Mouse (Mus musculus): ENCODE measurements around the gene Zfp697. TPM values are rescaled to one million over a fixed set of nuclear protein-coding genes. Genes with fewer than 3 reads are reported as not detected.
A peak's percentile ranks its signal among the peaks of the same experiment; 100 is the strongest.
"Not testable (repeated sequence)": the region's sequence is repeated elsewhere in the genome, so short reads cannot be mapped to it uniquely, and the experiment has no call there.

Gene Zfp697
- polyA plus RNA-seq, 1 experiment from 2014 or later, result 3.9 TPM

DNA sequence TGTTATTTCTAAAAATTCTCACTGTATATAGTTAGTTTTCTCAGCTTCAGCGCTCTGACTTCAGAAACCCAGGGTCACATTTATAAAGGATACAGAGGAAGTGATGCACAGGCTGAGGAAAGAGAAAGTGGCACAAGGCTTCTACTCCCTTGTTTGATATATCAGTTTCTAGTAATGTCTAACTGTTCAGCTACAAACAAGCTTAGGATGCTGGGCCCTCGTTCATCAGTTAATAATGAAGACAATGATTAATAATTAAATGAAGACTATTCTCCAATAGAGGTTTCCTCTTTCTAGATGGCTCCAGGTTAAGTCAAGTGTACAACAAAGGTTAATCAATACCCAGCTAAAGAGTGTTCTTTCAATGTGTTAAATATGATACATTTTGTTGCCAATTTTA, 181.6 kb downstream of the Zfp697 start:
- not testable (repeated sequence) for H3K4me3 ChIP-seq; H3K27me3 ChIP-seq (replicated peaks); H3K4me2 ChIP-seq; H3K9me3 ChIP-seq (replicated peaks); H3K36me3 ChIP-seq; ATAC-seq; H3K4me1 ChIP-seq; H3K9ac ChIP-seq; H3K27ac ChIP-seq
- WGBS (ENCODE audit: insufficient replicate concordance), result no CpG with 5 or more reads among the region's 2 CpGs

DNA sequence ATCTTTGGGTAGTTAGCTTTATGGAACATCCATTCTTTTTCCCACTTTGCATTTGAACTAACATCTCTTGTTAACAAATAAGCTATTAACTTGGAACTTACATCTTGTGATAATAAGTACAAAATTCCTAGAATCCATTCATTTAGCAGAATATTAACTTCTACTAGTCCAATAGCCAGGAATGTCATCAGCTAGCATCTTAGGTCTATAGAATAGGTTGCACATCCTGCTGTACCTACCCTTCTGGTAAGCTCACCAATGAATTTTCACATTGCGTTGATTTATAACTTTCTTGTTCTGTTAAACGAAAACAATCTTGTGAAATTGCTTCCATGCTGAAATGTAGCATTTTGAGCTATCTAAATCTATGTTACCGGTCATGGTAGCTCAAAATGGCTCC, 182.6 kb downstream of the Zfp697 start:
- not testable (repeated sequence) for H3K27ac ChIP-seq; H3K9me3 ChIP-seq (replicated peaks); H3K27me3 ChIP-seq (replicated peaks); H3K36me3 ChIP-seq; ATAC-seq; H3K4me3 ChIP-seq; H3K4me1 ChIP-seq; H3K9ac ChIP-seq; H3K4me2 ChIP-seq
- WGBS (ENCODE audit: insufficient replicate concordance), result no CpG with 5 or more reads among the region's 3 CpGs

DNA sequence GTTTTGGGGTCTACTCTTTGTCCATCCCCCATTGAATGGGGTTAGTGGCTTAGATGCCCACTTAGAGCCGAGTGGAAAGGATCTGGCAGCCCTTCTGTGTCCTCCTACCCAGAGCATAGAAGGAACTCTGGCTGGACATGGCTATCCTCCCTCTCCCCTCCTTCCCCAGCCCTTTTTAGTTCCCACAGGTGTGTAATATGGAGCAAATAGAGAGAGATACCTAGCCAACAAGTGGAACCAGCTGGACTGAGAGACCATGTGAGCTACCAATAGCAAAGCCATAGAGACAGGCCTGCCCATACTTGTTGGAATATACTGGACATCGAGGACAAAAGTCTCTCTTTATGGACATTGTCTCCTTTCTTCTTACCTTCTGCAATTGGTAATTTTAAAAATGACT, 185.5 kb downstream of the Zfp697 start:
- H3K27ac ChIP-seq; H3K9me3 ChIP-seq (replicated peaks); H3K36me3 ChIP-seq; H3K4me3 ChIP-seq; H3K27me3 ChIP-seq (replicated peaks); H3K4me2 ChIP-seq; H3K4me1 ChIP-seq; H3K9ac ChIP-seq: not testable (repeated sequence)
- WGBS (ENCODE audit: insufficient replicate concordance), result 57% methylated on average over 2 of the region's 2 CpGs
- 0 out of 2 replicates have a peak, but pooled peaks have one; percentile 32 for ATAC-seq

DNA sequence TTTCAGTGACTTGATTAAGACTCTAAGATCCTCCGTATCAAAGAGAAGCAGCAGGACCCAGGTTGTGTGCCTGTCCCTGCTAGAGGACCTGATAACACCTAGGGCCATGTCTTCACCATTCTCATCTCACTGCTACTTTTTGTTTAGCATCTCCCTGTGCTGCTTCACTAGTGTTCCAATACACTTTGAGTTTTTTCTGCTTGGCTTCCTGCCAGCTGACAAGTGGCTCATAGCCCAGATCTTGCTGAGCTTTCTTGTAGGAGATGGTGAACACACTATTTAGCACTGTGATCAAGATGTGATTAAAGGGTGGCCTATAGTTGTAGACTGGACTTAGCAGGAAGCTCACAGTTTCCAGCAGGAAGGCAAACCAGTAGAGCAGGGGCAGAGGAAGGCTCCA, 198.8 kb downstream of the Zfp697 start:
- not testable (repeated sequence) for H3K4me1 ChIP-seq; H3K9ac ChIP-seq; ATAC-seq; H3K4me3 ChIP-seq; H3K27me3 ChIP-seq (replicated peaks); H3K9me3 ChIP-seq (replicated peaks); H3K36me3 ChIP-seq; H3K4me2 ChIP-seq; H3K27ac ChIP-seq
- WGBS (ENCODE audit: insufficient replicate concordance), result 60% methylated on average over 1 of the region's 1 CpGs

DNA sequence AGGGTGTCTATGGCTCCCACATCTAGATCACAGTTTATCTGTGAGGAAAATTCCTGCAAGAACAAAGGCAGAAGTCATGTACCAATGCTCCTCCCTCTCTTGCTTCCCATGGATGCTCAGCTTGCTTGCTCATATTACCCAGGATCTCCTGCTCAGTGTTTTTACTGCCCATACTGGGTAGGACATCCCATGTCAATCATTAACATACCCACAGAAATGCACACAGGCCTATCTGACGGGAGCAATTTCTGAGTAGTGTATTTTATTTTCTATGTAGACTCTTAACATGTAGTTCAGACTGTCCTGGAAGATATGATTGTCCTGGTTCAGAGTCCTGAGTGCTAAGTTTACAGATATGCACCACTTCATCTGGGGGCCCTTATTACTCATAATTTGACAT, 199.9 kb downstream of the Zfp697 start:
- H3K27ac ChIP-seq; ATAC-seq; H3K36me3 ChIP-seq; H3K9me3 ChIP-seq (replicated peaks); H3K9ac ChIP-seq; H3K4me3 ChIP-seq; H3K4me1 ChIP-seq; H3K4me2 ChIP-seq; H3K27me3 ChIP-seq (replicated peaks): not testable (repeated sequence)
- no CpG with 5 or more reads among the region's 1 CpGs for WGBS (ENCODE audit: insufficient replicate concordance)

DNA sequence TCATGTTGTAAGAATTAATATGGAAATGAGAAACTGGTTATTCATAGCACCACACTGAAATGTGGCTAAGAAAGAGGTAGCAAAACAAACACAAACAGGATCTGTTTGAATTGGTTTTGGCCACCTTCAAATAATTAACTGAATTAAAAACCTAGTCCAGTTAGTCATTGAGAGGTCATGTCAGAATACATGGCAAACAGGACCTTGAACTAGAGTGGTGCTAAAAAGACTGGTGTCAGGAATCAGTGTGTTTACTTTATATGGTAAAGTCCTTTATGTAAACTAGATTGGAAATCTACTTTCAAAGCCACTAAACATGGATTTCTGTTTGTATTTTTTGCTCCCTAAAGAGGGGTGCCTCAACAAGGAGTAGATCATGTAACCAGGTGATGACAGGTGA, 200.4 kb downstream of the Zfp697 start:
- not testable (repeated sequence) for H3K36me3 ChIP-seq; H3K9ac ChIP-seq; H3K27ac ChIP-seq; H3K4me3 ChIP-seq; H3K27me3 ChIP-seq (replicated peaks); ATAC-seq; H3K9me3 ChIP-seq (replicated peaks); H3K4me1 ChIP-seq; H3K4me2 ChIP-seq

DNA sequence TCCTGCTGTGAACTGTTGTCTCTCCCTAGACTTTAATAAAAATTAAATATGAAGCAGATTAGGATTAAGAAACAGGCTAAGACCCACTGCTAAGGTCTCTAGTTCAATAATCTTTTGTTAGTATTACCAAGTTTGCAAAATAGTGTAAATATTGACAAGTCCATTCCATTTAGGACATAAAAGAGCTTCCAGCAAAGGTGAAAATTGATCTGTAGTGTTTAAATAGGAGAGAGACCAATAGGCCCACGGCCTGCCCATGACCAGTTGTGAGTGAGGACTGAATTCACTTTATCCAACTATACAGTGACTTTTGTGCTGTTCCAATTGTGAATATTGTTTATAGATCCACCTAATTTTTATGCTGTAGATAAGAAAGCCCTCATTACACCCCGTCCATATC, 205.5 kb downstream of the Zfp697 start:
- Histone ChIP-seq H3K4me3 (no peak overlapping the region), H3K4me2 (no peak overlapping the region), H3K27ac (0 out of 2 replicates have a peak overlapping the region, but pooled peaks have one; percentile 41), H3K4me1 (no peaks in the 10 kb centered on the region), H3K9me3 (replicated peaks) (no peaks in the 10 kb centered on the region), H3K36me3 (no peaks in the 10 kb centered on the region), H3K27me3 (replicated peaks) (no peaks in the 10 kb centered on the region), H3K9ac (no peak overlapping the region)
- 0 out of 2 replicates have a peak, but pooled peaks have one; percentile 49 for ATAC-seq
- 45% methylated on average over 2 of the region's 2 CpGs for WGBS (ENCODE audit: insufficient replicate concordance)

DNA sequence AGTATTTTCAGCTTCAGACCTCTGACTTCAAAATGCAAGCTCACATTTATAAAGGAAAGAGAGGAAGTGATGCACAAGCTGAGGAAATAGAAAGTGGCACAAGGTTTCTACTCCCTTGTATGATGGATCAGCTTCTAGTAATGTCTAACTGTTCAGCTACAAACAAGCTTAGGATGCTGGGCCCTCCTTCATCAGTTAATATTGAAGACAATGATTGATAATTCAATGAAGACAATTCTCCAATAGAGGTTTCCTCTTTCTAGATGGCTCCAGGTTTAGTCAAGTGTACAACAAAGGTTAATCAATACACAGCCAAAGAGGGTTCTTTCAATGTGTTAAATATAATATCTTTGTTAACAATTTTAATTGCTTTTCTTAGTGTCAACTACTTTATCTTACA, 206.4 kb downstream of the Zfp697 start, which contains the start of gene Gm10681:
Gene Gm10681, minus strand, starts transcription at position 101 of the 400 bp plus-strand sequence.
- Histone ChIP-seq H3K36me3 (no peaks in the 10 kb centered on the region), H3K9me3 (replicated peaks) (no peaks in the 10 kb centered on the region), H3K9ac (no peak within 1 kb of the TSS), H3K4me2 (no peak within 1 kb of the TSS), H3K4me3 (no peak within 1 kb of the TSS), H3K27ac (0 out of 2 replicates have a peak within 1 kb of the TSS, but pooled peaks have one; percentile 41), H3K27me3 (replicated peaks) (no peaks in the 10 kb centered on the region), H3K4me1 (no peaks in the 10 kb centered on the region)
- no peak for ATAC-seq

DNA sequence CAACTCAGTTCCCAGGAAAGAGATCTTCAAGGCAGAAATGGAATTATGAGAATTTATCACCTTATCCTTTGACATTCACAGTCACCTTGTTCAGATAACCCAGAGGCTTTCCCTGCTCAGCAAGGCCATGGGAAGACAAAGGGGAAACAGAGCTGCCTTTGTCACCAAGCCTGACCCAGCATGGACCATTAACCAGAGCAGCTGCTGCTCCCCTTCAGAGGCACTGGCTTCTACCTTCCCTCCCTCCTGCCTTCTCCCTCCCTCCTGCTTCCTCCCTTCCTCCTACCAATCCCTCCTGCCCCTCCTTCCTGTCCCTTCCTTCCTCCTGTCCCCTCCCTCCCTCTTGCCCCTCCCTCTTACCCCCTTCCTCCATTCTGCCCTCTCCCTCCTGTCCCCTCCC, 231.3 kb downstream of the Zfp697 start:
- H3K27me3 ChIP-seq (replicated peaks); H3K4me2 ChIP-seq; H3K9me3 ChIP-seq (replicated peaks); H3K27ac ChIP-seq; H3K4me1 ChIP-seq; H3K9ac ChIP-seq; H3K4me3 ChIP-seq; H3K36me3 ChIP-seq; ATAC-seq: not testable (repeated sequence)

DNA sequence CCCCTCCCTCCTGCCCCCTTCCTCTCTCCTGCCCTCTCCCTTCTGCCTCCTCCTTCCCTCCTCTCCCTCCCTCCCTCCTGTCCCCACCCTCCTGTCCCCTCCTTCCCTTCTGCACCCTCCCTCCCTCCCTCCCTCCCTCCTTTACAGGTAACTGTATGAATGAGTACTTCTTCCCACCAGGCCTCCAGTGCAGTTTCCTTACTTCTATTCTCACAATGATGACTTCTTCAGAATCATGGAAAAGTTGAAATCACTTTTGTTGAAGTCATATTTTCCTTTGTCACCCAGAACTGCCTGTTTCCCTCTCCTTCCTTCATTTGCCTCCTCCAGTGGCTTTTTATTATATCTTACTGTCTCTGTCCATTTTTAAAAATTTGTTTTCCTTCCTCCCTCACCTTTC, 231.7 kb downstream of the Zfp697 start:
- no peak for ATAC-seq
- Histone ChIP-seq H3K4me3 (no peak overlapping the region), H3K9me3 (replicated peaks) (no peaks in the 10 kb centered on the region; the same call in 1 of the 2 replicates), H3K9ac (no peak overlapping the region), H3K4me1 (no peaks in the 10 kb centered on the region), H3K27me3 (replicated peaks) (no peaks in the 10 kb centered on the region), H3K4me2 (no peak overlapping the region), H3K36me3 (no peaks in the 10 kb centered on the region), H3K27ac (no peak overlapping the region)

DNA sequence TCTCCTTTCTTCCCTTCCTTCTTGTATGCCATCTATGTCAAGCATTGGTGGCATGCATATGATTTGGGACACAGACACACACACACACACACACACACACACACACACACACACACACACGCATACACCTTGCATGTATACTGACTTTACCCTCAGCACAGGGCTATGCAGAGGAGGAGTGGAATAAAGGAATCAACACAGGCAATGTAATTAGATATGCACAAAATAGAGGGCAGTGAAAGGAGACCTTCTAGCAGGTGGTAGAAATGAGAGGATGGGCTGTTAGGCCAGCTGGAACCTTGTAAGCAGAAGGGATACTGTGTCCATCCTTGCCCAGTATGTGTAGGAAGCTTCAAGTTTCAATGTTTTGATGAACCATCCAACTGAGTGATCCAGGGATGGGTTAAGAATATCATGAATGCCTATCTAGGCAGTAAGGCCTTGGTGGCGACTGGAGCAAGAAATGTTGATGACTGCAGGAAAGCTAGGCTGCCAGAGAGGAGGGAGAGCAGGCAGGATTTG, 232.2 kb downstream of the Zfp697 start:
- not testable (repeated sequence) for H3K4me3 ChIP-seq; H3K9me3 ChIP-seq (replicated peaks); H3K36me3 ChIP-seq; H3K4me2 ChIP-seq; H3K9ac ChIP-seq; H3K27me3 ChIP-seq (replicated peaks); H3K27ac ChIP-seq; ATAC-seq; H3K4me1 ChIP-seq
- 51% methylated on average over 2 of the region's 2 CpGs for WGBS (ENCODE audit: insufficient replicate concordance)

DNA sequence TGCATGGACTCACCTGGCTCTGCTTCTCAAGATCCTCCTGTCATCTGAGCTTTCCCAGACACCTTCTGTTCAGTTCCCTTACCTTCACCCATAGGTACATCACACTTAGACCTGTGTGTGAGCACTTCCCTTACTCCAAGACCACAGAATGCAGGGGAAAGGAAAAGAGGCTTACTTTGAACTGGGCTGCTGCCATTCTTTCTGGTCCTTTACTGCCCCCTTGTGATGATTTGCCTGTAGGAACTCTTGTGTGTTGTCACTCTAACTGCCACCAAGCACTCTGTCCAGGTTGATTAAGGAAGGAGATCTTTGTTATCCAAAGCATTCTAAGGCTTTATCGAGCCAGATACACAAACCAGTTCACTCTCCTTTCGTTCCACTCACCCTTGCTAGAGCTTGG, 234.0 kb downstream of the Zfp697 start:
- H3K36me3 ChIP-seq; H3K27ac ChIP-seq; H3K4me3 ChIP-seq; H3K9ac ChIP-seq; H3K4me1 ChIP-seq; H3K4me2 ChIP-seq; H3K9me3 ChIP-seq (replicated peaks); H3K27me3 ChIP-seq (replicated peaks): not testable (repeated sequence)
- peak; percentile 15; the same call in 1 of the 2 replicates for ATAC-seq
- 18% methylated on average over 2 of the region's 2 CpGs for WGBS (ENCODE audit: insufficient replicate concordance)

DNA sequence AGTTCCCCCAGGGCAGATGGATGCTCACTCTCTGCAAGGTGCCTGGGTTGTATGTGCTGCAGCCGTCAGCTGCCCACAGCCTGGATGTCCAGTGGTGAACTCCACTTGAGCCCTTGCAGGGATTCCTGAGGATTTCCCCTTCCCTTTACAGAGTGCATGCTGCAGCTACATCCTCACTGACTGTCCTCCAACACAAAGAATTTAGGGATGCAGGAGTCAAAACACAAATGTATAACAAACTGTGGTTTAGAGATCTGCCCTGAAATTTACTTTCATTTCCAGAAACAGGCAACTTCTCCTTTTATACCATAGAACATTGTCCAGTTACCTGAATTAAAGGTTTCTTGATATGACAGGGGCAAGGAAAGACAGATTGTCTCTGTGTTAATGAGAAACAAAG, 234.5 kb downstream of the Zfp697 start:
- not testable (repeated sequence) for H3K4me2 ChIP-seq; H3K4me1 ChIP-seq; ATAC-seq; H3K4me3 ChIP-seq; H3K36me3 ChIP-seq; H3K27ac ChIP-seq; H3K9ac ChIP-seq; H3K27me3 ChIP-seq (replicated peaks); H3K9me3 ChIP-seq (replicated peaks)
- WGBS (ENCODE audit: insufficient replicate concordance), result 67% methylated on average over 1 of the region's 1 CpGs

All from liver, embryonic 12.5 days (tissue).